Mouse (Mus musculus) liver, adult 2 months (tissue): Measurements from ENCODE around the gene Olfr739. TPM values are rescaled to one million over a fixed set of nuclear protein-coding genes. Genes with fewer than 3 reads are reported as not detected.

Experiments used
- DNase-seq: peaks from one replicate; pipeline ENCODE4 v3.0.0-alpha.2; 2011; ENCODE audit warnings: low read depth, low spot score; ENCODE audit errors: extremely low read depth
- H3K27ac ChIP-seq: fragments of 200-500 bp; replicated peaks from 2 replicates; pipeline ENCODE4 v1.5.1; 2012; ENCODE audit warnings: low read depth, mild to moderate bottlenecking, control low read depth, inconsistent platforms, low read length; ENCODE audit not compliant: insufficient read depth
- H3K27me3 ChIP-seq: fragments of 200-500 bp; 2 replicates; pipeline ENCODE4 v1.6.1; 2012; ENCODE audit warnings: mild to moderate bottlenecking, moderate library complexity, low read length, inconsistent platforms; ENCODE audit not compliant: control insufficient read depth, insufficient read depth
- H3K36me3 ChIP-seq: fragments of 200-500 bp; 2 replicates; pipeline ENCODE4 v1.6.1; 2012; ENCODE audit warnings: low read length, inconsistent platforms; ENCODE audit not compliant: control insufficient read depth, insufficient read depth
- H3K4me1 ChIP-seq: fragments of 200-500 bp; 2 replicates; pipeline ENCODE4 v1.6.1; 2011; ENCODE audit warnings: low read length; ENCODE audit not compliant: control insufficient read depth, insufficient read depth
- H3K4me3 ChIP-seq: fragments of 200-500 bp; 2 replicates; pipeline ENCODE4 v1.5.1; 2011; ENCODE audit warnings: low read depth, mild to moderate bottlenecking, control low read depth, low read length, moderate library complexity; ENCODE audit not compliant: insufficient read depth
- H3K79me2 ChIP-seq: fragments of 200-500 bp; 2 replicates; pipeline ENCODE4 v1.6.1; 2012; ENCODE audit warnings: inconsistent platforms, mild to moderate bottlenecking, low read length, moderate library complexity; ENCODE audit not compliant: control insufficient read depth, insufficient read depth
- H3K9ac ChIP-seq: fragments of 200-500 bp; 2 replicates; pipeline ENCODE4 v1.6.1; 2012; ENCODE audit warnings: low read depth, mild to moderate bottlenecking, control low read depth, inconsistent platforms, low read length
- CTCF ChIP-seq: fragments of 200-500 bp; IDR thresholded peaks from 2 replicates; pipeline ENCODE4 v1.5.1; 2011; ENCODE audit warnings: low read depth, low read length, control low read depth
- POLR2A ChIP-seq: fragments of 200-500 bp; IDR thresholded peaks from 2 replicates; pipeline ENCODE4 v1.6.1; 2011; ENCODE audit warnings: low read length, control low read depth; ENCODE audit not compliant: insufficient read depth; ENCODE audit errors: extremely low read depth
- WGBS: fragments of 180-500 bp; shearing (Covaris S2); methylation state at CpG from one replicate; pipeline ENCODE4 v1.1.7; 2018; 5-methylcytosine and 5-hydroxymethylcytosine counted together
- polyA plus RNA-seq: library from polyadenylated mRNA; depleted of rRNA; stranded (reverse); fragments of >200 nt; gene quantifications from 2 replicates; pipeline ENCODE4 v1.2.3, GENCODE M21; 2012; rRNA removed
- total RNA-seq: library from RNA; depleted of rRNA; stranded (reverse); fragments of >200 nt; gene quantifications from 2 replicates; pipeline ENCODE4 v1.2.3, GENCODE M21; 2014; rRNA removed

The Olfr739 gene
- total RNA-seq (not detected in 2 replicates), polyA plus RNA-seq (not detected in 2 replicates)

DNA sequence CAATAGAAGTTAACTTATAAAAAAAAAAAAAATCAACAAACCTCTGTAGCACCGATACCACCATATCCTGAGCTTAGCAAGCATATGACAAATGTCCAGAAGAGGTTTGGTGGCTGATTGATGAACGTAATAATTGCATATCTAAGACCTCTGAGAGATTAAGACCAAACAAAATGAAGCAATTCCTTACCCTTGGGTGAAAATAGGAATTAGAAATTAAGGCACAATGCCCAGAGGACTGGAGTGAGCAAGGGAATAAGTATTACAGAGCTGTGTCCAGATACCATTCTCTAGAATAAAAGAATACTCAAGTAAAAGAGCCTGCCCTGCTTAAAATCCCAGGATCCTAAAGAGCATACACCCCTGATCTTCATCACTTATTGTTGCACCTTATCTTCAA is at the start of gene Olfr739:
Olfr739 (plus strand) TSS at position 301 of the 400 bp plus-strand sequence.
- H3K4me3 ChIP-seq, result no peak within 1 kb of the TSS
- H3K27ac ChIP-seq, result no peak within 1 kb of the TSS
- TF ChIP-seq POLR2A (no peak), CTCF (no peak)
- H3K27me3 ChIP-seq, result no peaks in the 10 kb centered on the region
- no peak for DNase-seq
- H3K36me3 ChIP-seq, result no peaks in the 10 kb centered on the region
- H3K9ac ChIP-seq, result no peak within 1 kb of the TSS
- H3K79me2 ChIP-seq, result no peaks in the 10 kb centered on the region
- no peaks in the 10 kb centered on the region for H3K4me1 ChIP-seq
- WGBS, result 67% methylated on average over 2 of the region's 2 CpGs

DNA sequence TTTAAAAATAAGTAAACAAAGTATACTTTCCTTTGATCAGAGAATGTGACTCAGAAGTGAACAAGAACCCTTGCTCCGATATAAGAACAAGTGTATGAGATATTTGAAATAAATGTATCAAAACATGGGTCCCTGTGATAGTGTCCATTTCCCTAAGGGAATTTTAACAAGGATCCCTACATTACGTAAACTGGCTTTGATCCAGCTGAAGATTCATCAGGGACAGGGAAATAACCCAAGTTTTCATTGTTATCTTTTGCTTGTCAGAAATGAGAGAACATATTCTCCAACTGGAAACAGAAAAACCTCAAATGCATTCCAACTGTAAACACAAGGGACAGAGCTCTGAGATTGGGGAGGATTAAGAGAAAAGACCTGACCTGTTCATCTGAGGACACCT is 37.6 kb upstream of the Olfr739 start, which contains the start of gene Olfr736:
Olfr736 (plus strand) TSS at position 301 of the 400 bp plus-strand sequence.
- 82% methylated on average over 2 of the region's 2 CpGs for WGBS
- H3K9ac ChIP-seq, result no peak within 1 kb of the TSS
- no peaks in the 10 kb centered on the region for H3K36me3 ChIP-seq
- H3K27ac ChIP-seq, result no peak within 1 kb of the TSS
- no peak within 1 kb of the TSS for H3K4me3 ChIP-seq
- no peaks in the 10 kb centered on the region for H3K27me3 ChIP-seq
- no peaks in the 10 kb centered on the region for H3K4me1 ChIP-seq
- no peak for DNase-seq
- no peak for TF ChIP-seq CTCF
- TF ChIP-seq POLR2A, result no peak
- H3K79me2 ChIP-seq, result no peaks in the 10 kb centered on the region

DNA sequence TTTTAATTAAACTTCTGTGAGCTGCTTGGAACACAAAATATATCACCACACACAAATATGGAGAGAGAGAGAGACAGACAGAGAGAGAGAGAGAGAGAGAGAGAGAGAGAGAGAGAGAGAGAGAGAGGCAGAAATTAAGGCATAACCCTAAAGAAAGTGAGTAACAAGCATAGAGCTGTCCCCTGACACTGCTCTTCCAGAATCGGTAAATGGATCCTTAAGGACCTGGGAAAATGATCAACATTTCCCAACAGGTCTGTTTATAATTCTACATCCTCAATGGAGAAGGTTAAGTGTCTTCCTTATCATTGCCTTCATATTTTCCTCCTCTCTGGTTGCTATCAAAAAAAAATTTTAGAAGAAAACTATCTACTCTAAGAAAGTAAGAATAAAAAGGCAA is 11.2 kb upstream of the Olfr739 start, which contains the start of gene Olfr738:
Olfr738 (plus strand) TSS at position 301 of the 400 bp plus-strand sequence.
- Histone ChIP-seq H3K27me3 (no peaks in the 10 kb centered on the region), H3K4me1 (no peaks in the 10 kb centered on the region), H3K27ac (no peak within 1 kb of the TSS), H3K79me2 (no peaks in the 10 kb centered on the region), H3K4me3 (no peak within 1 kb of the TSS), H3K9ac (no peak within 1 kb of the TSS), H3K36me3 (no peaks in the 10 kb centered on the region)
- no peak for DNase-seq
- 79% methylated on average over 1 of the region's 1 CpGs for WGBS
- TF ChIP-seq POLR2A (no peak), CTCF (no peak)

DNA sequence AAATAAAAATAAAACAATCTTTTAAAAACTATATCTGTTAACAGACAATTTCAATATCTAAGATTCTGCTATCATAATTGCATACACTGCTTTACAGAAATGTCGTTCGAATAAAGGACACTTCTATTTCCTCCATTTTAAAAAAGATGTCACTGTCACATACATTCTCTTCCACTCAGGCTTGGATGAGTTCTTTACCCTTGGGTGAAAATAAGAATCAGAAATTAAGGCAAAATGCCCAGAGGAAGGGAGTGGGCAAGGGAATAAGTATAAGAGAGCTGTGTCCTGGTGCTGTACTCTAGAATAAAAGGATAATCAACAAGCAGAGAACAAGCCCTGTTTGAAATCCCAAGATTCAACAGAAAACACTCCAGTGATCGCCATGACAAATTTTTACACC is 26.8 kb downstream of the Olfr739 start, which contains the start of gene Olfr740:
Olfr740 (plus strand) TSS at position 301 of the 400 bp plus-strand sequence.
- H3K4me3 ChIP-seq, result no peak within 1 kb of the TSS
- no peaks in the 10 kb centered on the region for H3K79me2 ChIP-seq
- no peaks in the 10 kb centered on the region for H3K4me1 ChIP-seq
- WGBS, result 83% methylated on average over 3 of the region's 3 CpGs
- no peak for TF ChIP-seq CTCF
- no peak within 1 kb of the TSS for H3K9ac ChIP-seq
- H3K36me3 ChIP-seq, result no peaks in the 10 kb centered on the region
- no peak for DNase-seq
- H3K27ac ChIP-seq, result no peak within 1 kb of the TSS
- H3K27me3 ChIP-seq, result no peaks in the 10 kb centered on the region

DNA sequence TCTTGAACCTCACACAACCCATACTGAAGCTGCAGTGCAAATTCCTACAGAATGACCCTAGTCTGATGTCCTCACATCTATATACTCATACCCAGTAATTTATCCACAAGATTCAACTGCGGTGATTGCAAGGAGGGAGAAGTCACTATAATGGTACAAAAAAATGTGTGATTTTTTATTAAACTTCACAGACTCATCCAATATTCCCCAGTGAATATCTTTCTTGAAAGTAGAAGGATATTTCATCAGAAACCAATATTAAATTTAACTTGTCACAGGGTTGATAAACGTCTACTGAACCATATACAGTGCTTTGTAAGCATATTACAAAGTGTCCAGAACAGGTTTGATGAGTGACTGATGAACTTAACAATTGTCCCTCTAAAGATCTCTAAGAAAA is 54.0 kb downstream of the Olfr739 start, which contains the start of gene Olfr741:
Olfr741 (plus strand) TSS at position 301 of the 400 bp plus-strand sequence.
- Histone ChIP-seq H3K36me3 (no peaks in the 10 kb centered on the region), H3K79me2 (no peaks in the 10 kb centered on the region), H3K9ac (no peak within 1 kb of the TSS), H3K27ac (no peak within 1 kb of the TSS), H3K27me3 (no peaks in the 10 kb centered on the region), H3K4me3 (no peak within 1 kb of the TSS), H3K4me1 (no peaks in the 10 kb centered on the region)
- no peak for DNase-seq
- WGBS, result 62% methylated on average over 2 of the region's 2 CpGs
- no peak for TF ChIP-seq POLR2A
- TF ChIP-seq CTCF, result no peak

Other genes starting within 250 kb of the Olfr739 start
- not detected in 2 replicates for gene Olfr730, start 230.4 kb upstream of the Olfr739 start, total RNA-seq
- not detected in 2 replicates for gene Olfr730, start 230.4 kb upstream of the Olfr739 start, polyA plus RNA-seq
- gene Olfr731, start 176.8 kb upstream of the Olfr739 start, total RNA-seq, result not detected in 2 replicates
- not detected in 2 replicates for gene Olfr731, start 176.8 kb upstream of the Olfr739 start, polyA plus RNA-seq
- gene Olfr732, start 134.4 kb upstream of the Olfr739 start, total RNA-seq, result not detected in 2 replicates
- gene Olfr732, start 134.4 kb upstream of the Olfr739 start, polyA plus RNA-seq, result not detected in 2 replicates
- gene Olfr733, start 117.1 kb upstream of the Olfr739 start, total RNA-seq, result not detected in 2 replicates
- not detected in 2 replicates for gene Olfr733, start 117.1 kb upstream of the Olfr739 start, polyA plus RNA-seq
- not detected in 2 replicates for gene Olfr734, start 91.9 kb upstream of the Olfr739 start, total RNA-seq
- not detected in 2 replicates for gene Olfr734, start 91.9 kb upstream of the Olfr739 start, polyA plus RNA-seq
- not detected in 2 replicates for gene Olfr735, start 69.8 kb upstream of the Olfr739 start, total RNA-seq
- gene Olfr735, start 69.8 kb upstream of the Olfr739 start, polyA plus RNA-seq, result not detected in 2 replicates
- gene Tlr11, start 60.7 kb upstream of the Olfr739 start, total RNA-seq, result 0.28 and 0.34 TPM in 2 replicates
- gene Tlr11, start 60.7 kb upstream of the Olfr739 start, polyA plus RNA-seq, result 0.10 and 0.17 TPM in 2 replicates
- gene Olfr736, start 37.5 kb upstream of the Olfr739 start, total RNA-seq, result not detected in 2 replicates
- gene Olfr736, start 37.5 kb upstream of the Olfr739 start, polyA plus RNA-seq, result not detected in 2 replicates
- gene Olfr738, start 11.1 kb upstream of the Olfr739 start, total RNA-seq, result not detected in 2 replicates
- not detected in 2 replicates for gene Olfr738, start 11.1 kb upstream of the Olfr739 start, polyA plus RNA-seq
- not detected in 2 replicates for gene Olfr740, start 26.9 kb downstream of the Olfr739 start, total RNA-seq
- gene Olfr740, start 26.9 kb downstream of the Olfr739 start, polyA plus RNA-seq, result not detected in 2 replicates
- not detected in 2 replicates for gene Olfr741, start 54.1 kb downstream of the Olfr739 start, total RNA-seq
- gene Olfr741, start 54.1 kb downstream of the Olfr739 start, polyA plus RNA-seq, result not detected in 2 replicates
- not detected in 2 replicates for gene Olfr742, start 85.0 kb downstream of the Olfr739 start, total RNA-seq
- not detected in 2 replicates for gene Olfr742, start 85.0 kb downstream of the Olfr739 start, polyA plus RNA-seq
- gene Olfr743, start 103.2 kb downstream of the Olfr739 start, total RNA-seq, result not detected in 2 replicates
- gene Olfr743, start 103.2 kb downstream of the Olfr739 start, polyA plus RNA-seq, result not detected in 2 replicates
- not detected in 2 replicates for gene Olfr744, start 196.3 kb downstream of the Olfr739 start, total RNA-seq
- gene Olfr744, start 196.3 kb downstream of the Olfr739 start, polyA plus RNA-seq, result not detected in 2 replicates
- gene Olfr745, start 220.8 kb downstream of the Olfr739 start, total RNA-seq, result not detected in 2 replicates
- gene Olfr745, start 220.8 kb downstream of the Olfr739 start, polyA plus RNA-seq, result not detected in 2 replicates
- not detected in 2 replicates for gene Olfr746, start 228.5 kb downstream of the Olfr739 start, total RNA-seq
- not detected in 2 replicates for gene Olfr746, start 228.5 kb downstream of the Olfr739 start, polyA plus RNA-seq